Mouse (Mus musculus): ENCODE measurements around the gene Crtam.

The Crtam gene

GRCm38 (mm10) chr9:41004415-41004814 is at the start of gene Crtam:
Crtam (minus strand) TSS chr9:41004628.
- no peak for DNase-seq (ENCODE audit: low spot score)

GRCm38 (mm10) chr9:41054166-41054565 is 49.7 kb upstream of the Crtam start:
- DNase-seq (ENCODE audit: low spot score) = peak; percentile 51

GRCm38 (mm10) chr9:41053478-41053877 is 49.0 kb upstream of the Crtam start:
- DNase-seq (ENCODE audit: low spot score) = no peak

- no peak for DNase-seq (ENCODE audit: low spot score)
Measured at GRCm38 (mm10) chr9:41051080-41051932, 46.9 kb upstream of the Crtam start.

GRCm38 (mm10) chr9:41050331-41051079 is 46.1 kb upstream of the Crtam start:
- DNase-seq (ENCODE audit: low spot score) = no peak

- no peak for DNase-seq (ENCODE audit: low spot score)
Measured at GRCm38 (mm10) chr9:41049282-41049681, 44.9 kb upstream of the Crtam start.

- no peak for DNase-seq (ENCODE audit: low spot score)
Measured at GRCm38 (mm10) chr9:41048820-41049219, 44.4 kb upstream of the Crtam start.

- no peak for DNase-seq (ENCODE audit: low spot score)
Measured at GRCm38 (mm10) chr9:41048216-41048615, 43.8 kb upstream of the Crtam start.

- no peak for DNase-seq (ENCODE audit: low spot score)
Measured at GRCm38 (mm10) chr9:41047654-41048053, 43.2 kb upstream of the Crtam start.

GRCm38 (mm10) chr9:41044626-41045025 is 40.2 kb upstream of the Crtam start:
- peak; percentile 64 for DNase-seq (ENCODE audit: low spot score)

GRCm38 (mm10) chr9:41043641-41044040 is 39.2 kb upstream of the Crtam start:
- no peak for DNase-seq (ENCODE audit: low spot score)

GRCm38 (mm10) chr9:41041404-41041803 is 37.0 kb upstream of the Crtam start:
- DNase-seq (ENCODE audit: low spot score) = no peak

- no peak for DNase-seq (ENCODE audit: low spot score)
Measured at GRCm38 (mm10) chr9:41038150-41038664, 33.8 kb upstream of the Crtam start.

- DNase-seq (ENCODE audit: low spot score) = no peak
Measured at GRCm38 (mm10) chr9:41031590-41032489, 27.4 kb upstream of the Crtam start.

- no peak for DNase-seq (ENCODE audit: low spot score)
Measured at GRCm38 (mm10) chr9:41029827-41030226, 25.4 kb upstream of the Crtam start.

- DNase-seq (ENCODE audit: low spot score) = peak; percentile 53
Measured at GRCm38 (mm10) chr9:41028470-41028869, 24.0 kb upstream of the Crtam start.

GRCm38 (mm10) chr9:41021690-41022089 is 17.3 kb upstream of the Crtam start:
- DNase-seq (ENCODE audit: low spot score) = no peak

- DNase-seq (ENCODE audit: low spot score) = no peak
Measured at GRCm38 (mm10) chr9:41020486-41020885, 16.1 kb upstream of the Crtam start.

GRCm38 (mm10) chr9:41014512-41014911 is 10.1 kb upstream of the Crtam start:
- no peak for DNase-seq (ENCODE audit: low spot score)

GRCm38 (mm10) chr9:41012456-41012855 is 8.0 kb upstream of the Crtam start:
- DNase-seq (ENCODE audit: low spot score) = no peak

GRCm38 (mm10) chr9:41011512-41012436 is 7.3 kb upstream of the Crtam start:
- DNase-seq (ENCODE audit: low spot score) = no peak

Data from ovary, postnatal 36 days (tissue).